Mouse (Mus musculus) C2C12 (cell line): ENCODE data around the gene Sbf2.

Experiments
- CEBPB ChIP-seq: IDR thresholded peaks from one replicate; pipeline ENCODE4 v1.6.1; 2011; ENCODE audit warnings: low read depth, mild to moderate bottlenecking, control low read depth, moderate library complexity
- CTCF ChIP-seq: IDR thresholded peaks from one replicate; pipeline ENCODE4 v1.5.1; 2011; ENCODE audit not compliant: control insufficient read depth, insufficient read depth, insufficient read length
- MAX ChIP-seq: IDR thresholded peaks from one replicate; pipeline ENCODE4 v1.6.1; 2011; ENCODE audit warnings: mild to moderate bottlenecking, control low read depth
- USF1 ChIP-seq: IDR thresholded peaks from one replicate; pipeline ENCODE4 v1.6.1; 2011; ENCODE audit warnings: low read depth, mild to moderate bottlenecking, control low read depth, moderate library complexity

DNA sequence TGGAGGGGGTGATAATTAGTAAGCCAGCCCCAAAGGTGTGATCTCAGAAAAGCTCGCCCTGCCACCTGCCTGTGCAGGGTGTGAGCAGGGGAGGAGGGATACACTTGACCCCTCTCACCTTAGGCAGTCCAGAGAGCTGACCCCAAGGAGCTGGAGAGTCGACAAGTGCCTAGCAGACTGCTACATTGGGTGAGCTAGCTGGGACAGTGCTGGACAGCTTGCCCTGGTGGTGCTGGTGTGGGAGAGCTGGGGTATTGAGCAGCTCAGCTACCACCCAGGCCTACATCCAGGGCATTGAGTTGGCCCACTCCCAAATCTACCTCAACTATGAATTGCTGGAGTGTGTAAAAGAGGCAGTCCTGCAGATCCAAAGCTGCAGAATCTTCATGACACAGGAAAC is 30.6 kb downstream of the Sbf2 start:
- TF ChIP-seq CTCF = no peak
- no peak for TF ChIP-seq MAX
- no peak for TF ChIP-seq USF1
- no peak for TF ChIP-seq CEBPB
